Mouse (Mus musculus) urinary bladder, postnatal 4 days (tissue): ENCODE results near the gene Hs3st1.
"Not testable (repeated sequence)": the region's sequence is repeated elsewhere in the genome, so short reads cannot be mapped to it uniquely, and the experiment has no call there.

Experiments
- DNase-seq, 2 experiments: peaks; one replicate each; pipeline ENCODE4 v3.0.0; 2021 to 2022; ENCODE audit warnings: low spot score in 2 of 2

Gene Hs3st1

GRCm38 (mm10) chr5:39755375-39755774, at the start of gene Hs3st1:
TSS of gene Hs3st1 (minus strand) at chr5:39755475.
- not testable (repeated sequence) for DNase-seq

GRCm38 (mm10) chr5:39804663-39805062, 49.4 kb upstream of the Hs3st1 start:
- DNase-seq = no peak

- DNase-seq = no peak
Measured at GRCm38 (mm10) chr5:39803941-39804340, 48.7 kb upstream of the Hs3st1 start.

GRCm38 (mm10) chr5:39803457-39803856, 48.2 kb upstream of the Hs3st1 start:
- no peak for DNase-seq

GRCm38 (mm10) chr5:39802110-39802509, 46.8 kb upstream of the Hs3st1 start:
- no peak for DNase-seq

GRCm38 (mm10) chr5:39777094-39777710, 21.9 kb upstream of the Hs3st1 start:
- DNase-seq = no peak

GRCm38 (mm10) chr5:39771680-39772348, 16.5 kb upstream of the Hs3st1 start:
- DNase-seq = no peak

GRCm38 (mm10) chr5:39761682-39762456, 6.6 kb upstream of the Hs3st1 start:
- no peak for DNase-seq

- DNase-seq = no peak
Measured at GRCm38 (mm10) chr5:39758890-39759475, 3.7 kb upstream of the Hs3st1 start.

- DNase-seq = no peak
Measured at GRCm38 (mm10) chr5:39736843-39737242, 18.4 kb downstream of the Hs3st1 start.

GRCm38 (mm10) chr5:39733750-39734443, 21.4 kb downstream of the Hs3st1 start:
- no peak for DNase-seq

- DNase-seq = no peak
Measured at GRCm38 (mm10) chr5:39733013-39733749, 22.1 kb downstream of the Hs3st1 start.

- DNase-seq = no peak
Measured at GRCm38 (mm10) chr5:39715694-39716550, 39.4 kb downstream of the Hs3st1 start.

GRCm38 (mm10) chr5:39715193-39715592, 40.1 kb downstream of the Hs3st1 start:
- peak in 1 of 2 experiments; percentile 58 for DNase-seq

GRCm38 (mm10) chr5:39705539-39705938, 49.7 kb downstream of the Hs3st1 start:
- no peak for DNase-seq

GRCm38 (mm10) chr5:39660826-39661225, 94.4 kb downstream of the Hs3st1 start:
- no peak for DNase-seq

- no peak for DNase-seq
Measured at GRCm38 (mm10) chr5:39659417-39659816, 95.9 kb downstream of the Hs3st1 start.

- no peak for DNase-seq
Measured at GRCm38 (mm10) chr5:39644827-39645380, 110.4 kb downstream of the Hs3st1 start.

GRCm38 (mm10) chr5:39643924-39644826, 111.1 kb downstream of the Hs3st1 start:
- peak; percentile 85 to 88 for DNase-seq
